Mouse (Mus musculus) limb, embryonic 11.5 days (tissue): Measurements from ENCODE around the gene Ash1l. TPM values are rescaled to one million over a fixed set of nuclear protein-coding genes. Genes with fewer than 3 reads are reported as not detected.

Experiments used
- ATAC-seq: fragments of 200-750 bp; cut with Nextera tagmentation; 2 replicates; pipeline ENCODE4 v1.8.0; 2017; ENCODE audit warnings: low read depth; ENCODE audit not compliant: insufficient number of reproducible peaks, low FRiP score, low TSS enrichment
- DNase-seq: peaks from one replicate; pipeline ENCODE4 v3.0.0-alpha.2; 2015; ENCODE audit warnings: low spot score
- H3K27ac ChIP-seq: fragments of 300-500 bp; sonication (generic); replicated peaks from 2 replicates; pipeline ENCODE4 v1.5.1; 2014; ENCODE audit warnings: low read depth, mild to moderate bottlenecking, low read length
- H3K27me3 ChIP-seq: fragments of 300-500 bp; sonication (generic); 2 replicates; pipeline ENCODE4 v1.6.1; 2014; ENCODE audit warnings: mild to moderate bottlenecking, low read length, mixed read lengths; ENCODE audit not compliant: control insufficient read depth, insufficient read depth
- H3K36me3 ChIP-seq: fragments of 300-500 bp; sonication (generic); 2 replicates; pipeline ENCODE4 v1.6.1; 2014; ENCODE audit warnings: mild to moderate bottlenecking, low read length, moderate library complexity, mixed read lengths; ENCODE audit not compliant: control insufficient read depth, insufficient read depth
- H3K4me1 ChIP-seq: fragments of 300-500 bp; sonication (generic); 2 replicates; pipeline ENCODE4 v1.6.1; 2014; ENCODE audit warnings: low read length, mixed read lengths; ENCODE audit not compliant: control insufficient read depth, insufficient read depth
- H3K4me2 ChIP-seq: fragments of 300-500 bp; sonication (generic); 2 replicates; pipeline ENCODE4 v1.6.1; 2014; ENCODE audit warnings: low read depth, mild to moderate bottlenecking, moderate library complexity; ENCODE audit not compliant: severe bottlenecking
- H3K4me3 ChIP-seq: fragments of 300-500 bp; sonication (generic); 2 replicates; pipeline ENCODE4 v1.5.1; 2014; ENCODE audit warnings: low read depth, low read length
- H3K9ac ChIP-seq: fragments of 300-500 bp; sonication (generic); 2 replicates; pipeline ENCODE4 v1.6.1; 2014; ENCODE audit warnings: mild to moderate bottlenecking, low read length
- H3K9me3 ChIP-seq: fragments of 300-500 bp; sonication (generic); 2 replicates; pipeline ENCODE4 v1.6.1; 2016; ENCODE audit warnings: low read length; ENCODE audit not compliant: control insufficient read depth
- WGBS: fragments of 180-500 bp; shearing (Covaris S2); extraction: QIAGEN DNeasy Blood & Tissue Kit; methylation state at CpG from one replicate; pipeline ENCODE4 v1.1.7; 2014; 5-methylcytosine and 5-hydroxymethylcytosine counted together
- polyA plus RNA-seq: library from polyadenylated mRNA; unstranded; fragments of >200 nt; fragmentation: Nextera tagmentation; extraction: Ambion mirVana; gene quantifications from 2 replicates; pipeline ENCODE4 v1.2.1, GENCODE M21; 2014

The Ash1l gene
- polyA plus RNA-seq: 17.8 and 19.2 TPM in 2 replicates

- Histone ChIP-seq H3K9ac (peak within 1 kb of the TSS; percentile 96), H3K4me2 (peak within 1 kb of the TSS; percentile 73), H3K27me3 (no peaks in the 10 kb centered on the region), H3K27ac (peak within 1 kb of the TSS; percentile 99), H3K9me3 (no peaks in the 10 kb centered on the region), H3K4me1 (peaks cover 4% of the 10 kb centered on the region; the same call in 1 of the 2 replicates), H3K4me3 (peak within 1 kb of the TSS; percentile 92), H3K36me3 (no peaks in the 10 kb centered on the region)
- DNase-seq (peak; percentile 85), ATAC-seq (peak; percentile 83)
- under 1% methylated on average over 46 of the region's 64 CpGs for WGBS
These were observed at the start of gene Ash1l, which contains the start of gene Dap3 for GRCm38 (mm10) chr3:88950576-88951326. TSS of gene Ash1l (plus strand) at chr3:88950622. TSS of gene Dap3 (minus strand) at chr3:88951181.

- H3K9me3 ChIP-seq: no peaks in the 10 kb centered on the region
- no peaks in the 10 kb centered on the region for H3K27me3 ChIP-seq
- no peaks in the 10 kb centered on the region for H3K4me1 ChIP-seq
- WGBS: 90% methylated on average over 3 of the region's 3 CpGs
- peaks cover 32% of the 10 kb centered on the region for H3K36me3 ChIP-seq
- no peak overlapping the region for H3K4me3 ChIP-seq
- ATAC-seq (no peak), DNase-seq (no peak)
- no peak overlapping the region for H3K27ac ChIP-seq
- no peak overlapping the region for H3K4me2 ChIP-seq
- H3K9ac ChIP-seq: no peak overlapping the region
These were observed 45.6 kb upstream of the Ash1l start for GRCm38 (mm10) chr3:88904803-88905202.

- DNase-seq (no peak), ATAC-seq (no peak)
- Histone ChIP-seq H3K4me3 (no peak overlapping the region), H3K4me2 (no peak overlapping the region), H3K27ac (no peak overlapping the region), H3K9ac (no peak overlapping the region), H3K9me3 (no peaks in the 10 kb centered on the region), H3K4me1 (no peaks in the 10 kb centered on the region), H3K36me3 (peaks cover 35% of the 10 kb centered on the region), H3K27me3 (no peaks in the 10 kb centered on the region)
- WGBS: 87% methylated on average over 6 of the region's 6 CpGs
These were observed 45.2 kb upstream of the Ash1l start for GRCm38 (mm10) chr3:88905209-88905608.

- no peak for ATAC-seq
- no peak overlapping the region for H3K9ac ChIP-seq
These were observed 44.7 kb upstream of the Ash1l start for GRCm38 (mm10) chr3:88905741-88906140.

GRCm38 (mm10) chr3:88906393-88907159 lies 43.8 kb upstream of the Ash1l start:
- no peak for ATAC-seq
- no peak overlapping the region for H3K27ac ChIP-seq
- 85% methylated on average over 6 of the region's 6 CpGs for WGBS

More at GRCm38 (mm10) chr3:88905741-88906140, 44.7 kb upstream of the Ash1l start:
- Histone ChIP-seq H3K27ac (no peak overlapping the region), H3K4me1 (no peaks in the 10 kb centered on the region), H3K4me2 (no peak overlapping the region), H3K36me3 (peaks cover 38% of the 10 kb centered on the region), H3K27me3 (no peaks in the 10 kb centered on the region), H3K9me3 (no peaks in the 10 kb centered on the region), H3K4me3 (no peak overlapping the region)
- WGBS: 98% methylated on average over 2 of the region's 2 CpGs
- no peak for DNase-seq

GRCm38 (mm10) chr3:88912585-88912984 lies 37.8 kb upstream of the Ash1l start:
- Histone ChIP-seq H3K4me1 (no peaks in the 10 kb centered on the region), H3K27ac (no peak overlapping the region), H3K4me2 (peak overlapping the region; percentile 70; the same call in 1 of the 2 replicates), H3K27me3 (no peaks in the 10 kb centered on the region), H3K36me3 (peaks cover 30% of the 10 kb centered on the region), H3K9me3 (no peaks in the 10 kb centered on the region), H3K9ac (no peak overlapping the region), H3K4me3 (peak overlapping the region; percentile 67; the same call in 1 of the 2 replicates)
- ATAC-seq (no peak), DNase-seq (no peak)
- 94% methylated on average over 7 of the region's 7 CpGs for WGBS

More at GRCm38 (mm10) chr3:88906393-88907159, 43.8 kb upstream of the Ash1l start:
- no peak overlapping the region for H3K4me3 ChIP-seq
- no peak overlapping the region for H3K4me2 ChIP-seq
- H3K9me3 ChIP-seq: no peaks in the 10 kb centered on the region
- H3K9ac ChIP-seq: no peak overlapping the region
- no peak for DNase-seq
- peaks cover 44% of the 10 kb centered on the region for H3K36me3 ChIP-seq
- H3K4me1 ChIP-seq: no peaks in the 10 kb centered on the region
- H3K27me3 ChIP-seq: no peaks in the 10 kb centered on the region

GRCm38 (mm10) chr3:88913511-88914383 lies 36.7 kb upstream of the Ash1l start, which contains the start of gene Msto1:
TSS of gene Msto1 (minus strand) at chr3:88913999.
- Histone ChIP-seq H3K36me3 (peaks cover 19% of the 10 kb centered on the region), H3K4me2 (peak within 1 kb of the TSS; percentile 70), H3K4me3 (peak within 1 kb of the TSS; percentile 67), H3K27me3 (no peaks in the 10 kb centered on the region), H3K4me1 (no peaks in the 10 kb centered on the region), H3K9me3 (no peaks in the 10 kb centered on the region), H3K27ac (peak within 1 kb of the TSS; percentile 59; the same call in 1 of the 2 replicates), H3K9ac (peak within 1 kb of the TSS; percentile 77)
- peak; percentile 94 for ATAC-seq
- peak; percentile 90 for DNase-seq
- WGBS: under 1% methylated on average over 55 of the region's 62 CpGs
